Mouse (Mus musculus) liver, embryonic 15.5 days (tissue): ENCODE data around the gene Fasl. TPM values are rescaled to one million over a fixed set of nuclear protein-coding genes. Genes with fewer than 3 reads are reported as not detected.

Experiments used
- ATAC-seq: fragments of 200-750 bp; cut with Nextera tagmentation; 2 replicates; pipeline ENCODE4 v1.8.0; 2017; ENCODE audit warnings: moderate number of reproducible peaks, mild to moderate bottlenecking, moderate library complexity; ENCODE audit not compliant: insufficient read depth
- H3K27ac ChIP-seq: fragments of 300-500 bp; sonication (generic); replicated peaks from 2 replicates; pipeline ENCODE4 v1.5.1; 2015; ENCODE audit warnings: mild to moderate bottlenecking, inconsistent platforms
- H3K27me3 ChIP-seq: fragments of 300-500 bp; sonication (generic); 2 replicates; pipeline ENCODE4 v1.6.1; 2015; ENCODE audit warnings: mild to moderate bottlenecking, inconsistent platforms
- H3K36me3 ChIP-seq: fragments of 300-500 bp; sonication (generic); replicated peaks from 2 replicates; pipeline ENCODE4 v1.6.1; 2015; ENCODE audit warnings: moderate library complexity, mild to moderate bottlenecking, inconsistent platforms
- H3K4me1 ChIP-seq: fragments of 300-500 bp; sonication (generic); replicated peaks from 2 replicates; pipeline ENCODE4 v1.6.1; 2015; ENCODE audit warnings: inconsistent platforms
- H3K4me2 ChIP-seq: fragments of 300-500 bp; sonication (generic); 2 replicates; pipeline ENCODE4 v1.6.1; 2015; ENCODE audit warnings: moderate library complexity, mild to moderate bottlenecking, inconsistent platforms
- H3K4me3 ChIP-seq: fragments of 300-500 bp; sonication (generic); replicated peaks from 2 replicates; pipeline ENCODE4 v1.5.1; 2015; ENCODE audit warnings: mild to moderate bottlenecking, inconsistent platforms
- H3K9ac ChIP-seq: fragments of 300-500 bp; sonication (generic); 2 replicates; pipeline ENCODE4 v1.6.1; 2015; ENCODE audit warnings: moderate library complexity, mild to moderate bottlenecking, inconsistent platforms
- H3K9me3 ChIP-seq: fragments of 300-500 bp; sonication (generic); replicated peaks from 2 replicates; pipeline ENCODE4 v1.6.1; 2016; ENCODE audit warnings: inconsistent platforms
- WGBS: fragments of 180-500 bp; shearing (Covaris S2); methylation state at CpG from one replicate; pipeline ENCODE4 v1.1.7; 2015; ENCODE audit warnings: mixed read lengths; ENCODE audit not compliant: insufficient replicate concordance; 5-methylcytosine and 5-hydroxymethylcytosine counted together
- polyA plus RNA-seq: library from polyadenylated mRNA; unstranded; fragments of >200 nt; fragmentation: Nextera tagmentation; extraction: Ambion mirVana; gene quantifications from 2 replicates; pipeline ENCODE4 v1.2.1, GENCODE M21; 2015

Fasl gene
- 0.06 and 0.08 TPM in 2 replicates for polyA plus RNA-seq

DNA sequence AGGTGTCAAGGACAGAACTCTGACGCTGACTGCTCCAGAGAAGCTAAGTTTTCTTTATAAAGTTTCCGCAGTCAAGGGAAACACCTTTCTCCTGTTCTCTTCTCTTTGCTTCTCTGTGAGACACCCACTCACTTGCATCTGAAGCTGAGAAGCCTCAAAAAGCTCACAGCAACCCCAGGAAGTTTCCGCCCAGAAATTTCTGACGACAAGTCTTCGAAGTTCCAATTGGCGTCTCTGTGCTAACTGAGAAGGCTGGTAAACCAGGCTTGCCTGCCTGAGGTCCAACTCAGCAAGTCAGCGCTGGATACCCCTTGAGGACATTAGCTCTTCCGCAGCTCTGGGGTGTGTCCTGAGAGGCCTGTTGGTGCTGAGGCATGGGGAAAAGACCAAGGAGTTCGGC is at the start of gene Fasl:
Fasl (minus strand) TSS at position 157 of the 400 bp plus-strand sequence.
- H3K9ac ChIP-seq: no peak within 1 kb of the TSS
- H3K27ac ChIP-seq: no peak within 1 kb of the TSS
- no peak within 1 kb of the TSS for H3K4me3 ChIP-seq
- no peaks in the 10 kb centered on the region for H3K36me3 ChIP-seq
- WGBS: 73% methylated on average over 9 of the region's 9 CpGs
- no peak for ATAC-seq
- H3K27me3 ChIP-seq: peaks cover 5% of the 10 kb centered on the region; the same call in 1 of the 2 replicates
- H3K4me2 ChIP-seq: no peak within 1 kb of the TSS
- no peaks in the 10 kb centered on the region for H3K9me3 ChIP-seq
- peaks cover 43% of the 10 kb centered on the region for H3K4me1 ChIP-seq

DNA sequence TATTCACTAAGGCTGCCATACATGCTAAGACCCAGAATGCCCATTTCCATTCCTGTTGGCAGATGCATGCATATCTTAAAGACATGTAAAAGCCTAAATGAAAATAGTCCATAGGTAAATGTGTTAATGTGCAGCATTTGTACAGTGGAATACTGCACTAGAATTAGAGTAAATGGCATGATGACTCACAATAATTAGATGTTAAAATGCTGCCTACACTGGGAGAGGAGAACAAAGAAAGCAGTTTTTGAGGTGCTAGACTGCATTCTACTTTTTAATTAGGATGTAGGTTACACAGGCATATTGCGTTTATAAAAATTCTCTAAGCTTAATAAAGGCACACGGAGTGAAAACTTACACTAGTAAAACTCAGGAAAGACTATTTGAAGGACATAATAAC is 38.4 kb upstream of the Fasl start:
- 91% methylated on average over 2 of the region's 2 CpGs for WGBS
- H3K9me3 ChIP-seq: no peaks in the 10 kb centered on the region
- H3K4me3 ChIP-seq: no peak overlapping the region
- H3K27ac ChIP-seq: no peak overlapping the region
- no peak overlapping the region for H3K9ac ChIP-seq
- no peaks in the 10 kb centered on the region for H3K4me1 ChIP-seq
- H3K36me3 ChIP-seq: peaks cover 45% of the 10 kb centered on the region
- H3K4me2 ChIP-seq: no peak overlapping the region
- no peak for ATAC-seq
- H3K27me3 ChIP-seq: no peaks in the 10 kb centered on the region

DNA sequence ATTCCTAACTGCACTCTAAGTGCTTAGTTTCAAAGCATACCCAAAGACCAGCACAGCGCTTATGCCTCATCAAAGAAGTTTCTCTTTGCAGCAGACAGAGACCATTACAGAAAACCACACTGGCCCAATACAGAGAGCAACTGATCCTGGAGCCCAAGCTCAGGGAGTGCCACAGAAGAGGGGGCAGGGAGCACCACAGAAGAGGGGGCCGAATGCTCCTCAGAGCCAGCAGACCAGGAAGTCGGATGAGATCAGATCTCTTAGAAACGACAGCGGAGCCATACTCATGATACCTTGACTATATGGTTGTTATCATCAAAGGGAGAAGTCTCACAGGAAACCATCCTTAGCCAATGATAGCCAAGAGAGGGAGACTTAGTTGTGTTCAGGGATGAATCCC is 21.1 kb upstream of the Fasl start:
- ATAC-seq: no peak
- Histone ChIP-seq H3K4me3 (no peak overlapping the region), H3K27me3 (no peaks in the 10 kb centered on the region), H3K4me1 (peaks cover 5% of the 10 kb centered on the region; the same call in 1 of the 2 replicates), H3K27ac (no peak overlapping the region), H3K36me3 (no peaks in the 10 kb centered on the region), H3K9me3 (no peaks in the 10 kb centered on the region), H3K9ac (no peak overlapping the region), H3K4me2 (no peak overlapping the region)
- 58% methylated on average over 5 of the region's 5 CpGs for WGBS

DNA sequence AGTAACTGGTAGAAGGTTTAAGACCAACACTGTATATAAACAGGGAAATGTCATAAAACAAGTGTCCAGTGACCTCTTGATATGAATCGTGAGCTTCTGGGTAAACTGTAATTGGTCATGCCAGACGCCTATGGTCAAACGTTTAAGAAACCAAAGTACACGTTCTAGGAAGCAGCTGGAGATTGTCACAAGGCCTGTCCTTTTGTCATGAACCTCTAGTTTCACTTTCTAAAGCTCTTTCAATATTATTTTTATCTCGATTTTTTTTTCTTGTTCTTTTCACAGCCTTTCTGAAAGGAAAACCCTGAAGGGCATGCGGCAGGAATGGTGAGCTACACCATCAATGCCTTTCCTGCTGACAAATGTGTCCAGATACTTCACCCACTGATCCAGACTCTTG is 20.7 kb upstream of the Fasl start:
- ATAC-seq: no peak
- no peaks in the 10 kb centered on the region for H3K9me3 ChIP-seq
- no peak overlapping the region for H3K4me2 ChIP-seq
- H3K9ac ChIP-seq: no peak overlapping the region
- WGBS: 54% methylated on average over 6 of the region's 6 CpGs
- no peaks in the 10 kb centered on the region for H3K36me3 ChIP-seq
- no peaks in the 10 kb centered on the region for H3K27me3 ChIP-seq
- no peak overlapping the region for H3K4me3 ChIP-seq
- peaks cover 5% of the 10 kb centered on the region; the same call in 1 of the 2 replicates for H3K4me1 ChIP-seq
- no peak overlapping the region for H3K27ac ChIP-seq

DNA sequence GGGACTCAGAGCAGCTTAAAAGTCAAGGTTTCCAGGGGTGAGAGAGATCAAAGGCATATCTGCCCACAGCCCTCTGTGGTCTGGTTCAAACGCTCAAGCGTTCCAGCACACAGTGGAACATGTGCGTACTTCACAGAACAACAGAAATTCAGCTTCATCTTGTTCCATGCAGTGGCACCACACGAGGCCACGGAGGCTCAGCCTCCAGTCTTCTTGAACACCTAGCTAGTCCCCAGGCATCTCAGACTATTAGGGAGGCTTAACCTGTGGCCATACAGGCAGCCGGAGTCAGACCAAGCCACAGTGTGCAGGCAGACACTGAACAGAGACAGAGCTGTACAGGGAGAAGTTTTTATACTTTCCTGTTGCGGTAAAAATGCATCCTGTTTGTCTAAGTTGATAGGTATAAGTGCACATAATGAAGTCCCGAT is 16.3 kb upstream of the Fasl start:
- peaks cover 10% of the 10 kb centered on the region for H3K4me1 ChIP-seq
- WGBS: 65% methylated on average over 8 of the region's 8 CpGs
- ATAC-seq: no peak
- no peaks in the 10 kb centered on the region for H3K27me3 ChIP-seq
- no peaks in the 10 kb centered on the region for H3K36me3 ChIP-seq
- H3K4me2 ChIP-seq: no peak overlapping the region
- H3K9ac ChIP-seq: no peak overlapping the region
- no peak overlapping the region for H3K27ac ChIP-seq
- no peak overlapping the region for H3K4me3 ChIP-seq
- H3K9me3 ChIP-seq: no peaks in the 10 kb centered on the region

DNA sequence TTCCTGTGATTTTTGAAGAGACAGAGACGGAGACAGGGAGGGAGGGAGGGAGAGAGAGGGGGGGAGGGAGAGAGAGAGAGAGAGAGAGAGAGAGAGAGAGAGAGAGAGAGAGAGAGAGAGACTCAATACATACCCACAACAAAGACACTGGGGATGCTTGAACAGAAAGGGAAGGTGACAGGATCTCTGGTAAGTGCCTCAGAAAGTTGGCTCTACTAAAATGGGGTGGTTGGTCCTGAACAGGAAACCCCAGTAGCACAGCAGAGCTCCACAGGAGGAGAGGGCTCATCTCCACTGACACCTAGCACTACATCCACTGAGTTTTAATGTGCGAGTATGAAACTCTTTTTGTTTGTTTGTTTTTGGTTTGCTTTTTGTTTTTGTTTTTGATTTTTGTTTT is 13.0 kb upstream of the Fasl start:
- no peak overlapping the region for H3K4me2 ChIP-seq
- whole genome bisulfite sequencing: 77% methylated on average over 2 of the region's 2 CpGs
- H3K9me3 ChIP-seq: no peaks in the 10 kb centered on the region
- no peak overlapping the region for H3K27ac ChIP-seq
- no peaks in the 10 kb centered on the region for H3K36me3 ChIP-seq
- no peak for ATAC-seq
- no peak overlapping the region for H3K4me3 ChIP-seq
- peaks cover 10% of the 10 kb centered on the region for H3K4me1 ChIP-seq
- H3K27me3 ChIP-seq: no peaks in the 10 kb centered on the region
- H3K9ac ChIP-seq: no peak overlapping the region

DNA sequence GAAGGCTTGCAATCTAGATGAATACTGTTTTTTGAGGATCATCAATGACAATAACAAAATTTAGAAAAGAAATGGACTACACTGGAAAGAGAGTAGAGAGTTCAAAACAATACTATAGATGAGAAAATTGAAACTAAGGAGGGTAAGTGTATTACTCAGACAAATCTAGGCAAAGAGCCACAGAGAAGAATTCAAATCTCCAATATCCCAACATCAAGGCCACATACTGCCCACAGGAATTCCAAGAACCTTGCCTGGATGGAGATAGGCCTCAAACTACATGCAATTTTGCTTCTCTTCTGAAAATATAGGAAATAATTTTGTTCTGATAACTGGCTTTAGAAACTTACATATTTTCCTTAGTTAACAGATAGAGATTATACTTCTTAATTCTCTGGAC is 12.0 kb upstream of the Fasl start:
- Histone ChIP-seq H3K27me3 (no peaks in the 10 kb centered on the region), H3K4me3 (no peak overlapping the region), H3K27ac (no peak overlapping the region), H3K4me2 (no peak overlapping the region), H3K9me3 (no peaks in the 10 kb centered on the region), H3K4me1 (peaks cover 10% of the 10 kb centered on the region), H3K36me3 (no peaks in the 10 kb centered on the region), H3K9ac (no peak overlapping the region)
- no peak for ATAC-seq

DNA sequence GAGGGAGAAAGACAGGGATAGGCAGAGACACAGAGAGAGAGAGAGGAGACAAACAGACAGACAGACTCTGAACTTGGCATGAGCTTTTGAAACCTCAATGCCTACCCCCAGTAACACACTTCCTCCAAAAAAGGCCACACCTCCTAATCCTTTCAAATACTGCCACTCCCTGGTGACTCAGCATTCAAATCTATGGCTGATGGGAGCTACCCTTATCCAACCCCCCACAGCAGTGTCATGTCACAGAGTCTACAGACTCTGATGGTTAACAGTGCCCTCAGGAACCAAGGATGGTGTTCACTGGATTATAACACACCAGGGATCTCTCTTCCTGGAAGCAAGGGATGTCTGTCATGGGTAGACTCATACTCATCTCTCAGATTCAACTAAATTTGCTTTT is 11.5 kb upstream of the Fasl start:
- peak; percentile 79 for ATAC-seq
- H3K27me3 ChIP-seq: no peaks in the 10 kb centered on the region

DNA sequence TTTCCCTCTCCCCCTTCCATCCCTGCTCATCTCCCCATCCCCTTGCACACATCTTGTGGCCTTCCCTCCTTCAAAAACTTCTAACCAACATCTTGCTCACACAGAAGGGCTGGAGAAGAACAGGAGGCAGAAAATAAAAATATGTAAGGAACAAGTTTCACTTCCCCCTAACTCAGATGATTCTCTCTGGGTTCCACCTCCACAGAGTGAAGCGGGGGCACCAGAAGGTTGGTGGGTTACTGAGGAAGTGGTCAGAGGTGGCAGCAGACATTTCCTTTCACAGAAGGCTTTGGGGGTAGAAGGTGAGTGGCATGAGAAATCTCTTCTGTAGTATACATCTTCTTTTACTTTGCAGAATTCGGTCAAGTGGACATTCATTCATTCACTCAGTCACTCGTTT is 10.6 kb upstream of the Fasl start:
- 69% methylated on average over 3 of the region's 3 CpGs for WGBS
- H3K9me3 ChIP-seq: no peaks in the 10 kb centered on the region

More for the DNA sequence above, 11.5 kb upstream of the Fasl start:
- Histone ChIP-seq H3K9ac (no peak overlapping the region), H3K4me2 (no peak overlapping the region), H3K27ac (no peak overlapping the region), H3K4me1 (peaks cover 12% of the 10 kb centered on the region), H3K4me3 (no peak overlapping the region), H3K9me3 (no peaks in the 10 kb centered on the region), H3K36me3 (no peaks in the 10 kb centered on the region)

DNA sequence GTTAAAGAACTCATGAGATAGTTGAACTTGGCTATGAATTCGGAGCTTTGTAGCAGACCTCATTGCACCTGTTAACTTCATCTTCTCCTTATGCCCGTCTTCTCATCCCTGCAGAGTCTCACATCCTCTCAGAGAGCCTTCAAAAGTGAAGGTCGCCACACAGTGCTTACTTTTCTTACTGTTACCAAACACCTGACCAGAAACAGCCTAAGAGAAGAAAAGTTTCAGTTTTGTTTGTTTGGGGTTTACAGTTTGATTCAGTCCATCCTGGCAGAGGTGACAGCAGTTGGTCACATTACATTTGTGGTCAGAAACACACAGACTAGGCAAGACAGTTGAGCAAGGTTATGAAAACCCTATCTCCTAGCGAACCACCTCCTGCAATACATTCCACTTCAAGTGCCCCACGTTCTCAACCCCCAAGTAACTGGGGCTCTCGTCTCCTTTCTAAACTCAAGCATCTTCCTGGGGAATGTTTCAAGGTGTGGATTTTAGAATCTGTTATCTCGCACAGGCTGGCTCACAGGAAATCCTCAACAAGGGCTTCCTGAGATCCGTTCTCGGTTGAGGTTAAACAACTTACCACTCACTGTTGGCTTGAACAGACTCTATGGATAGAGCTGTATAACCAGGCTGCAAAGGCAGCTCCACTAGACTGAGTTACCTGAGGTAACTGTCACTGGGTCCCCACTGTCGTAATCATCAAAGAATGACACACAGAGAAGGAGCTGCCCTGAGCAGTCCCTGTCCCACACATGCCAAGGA is 6.3 kb upstream of the Fasl start:
- 28% methylated on average over 10 of the region's 10 CpGs for WGBS
- Histone ChIP-seq H3K9ac (no peak overlapping the region), H3K4me2 (no peak overlapping the region), H3K4me1 (peaks cover 56% of the 10 kb centered on the region), H3K27me3 (no peaks in the 10 kb centered on the region), H3K27ac (peak overlapping the region; percentile 25; the same call in 1 of the 2 replicates), H3K36me3 (no peaks in the 10 kb centered on the region), H3K9me3 (no peaks in the 10 kb centered on the region), H3K4me3 (no peak overlapping the region)
- no peak for ATAC-seq

More for the DNA sequence above, 10.6 kb upstream of the Fasl start:
- Histone ChIP-seq H3K4me2 (no peak overlapping the region), H3K4me1 (peaks cover 22% of the 10 kb centered on the region), H3K36me3 (no peaks in the 10 kb centered on the region), H3K9ac (no peak overlapping the region), H3K27ac (no peak overlapping the region), H3K27me3 (no peaks in the 10 kb centered on the region), H3K4me3 (no peak overlapping the region)
- ATAC-seq: no peak

DNA sequence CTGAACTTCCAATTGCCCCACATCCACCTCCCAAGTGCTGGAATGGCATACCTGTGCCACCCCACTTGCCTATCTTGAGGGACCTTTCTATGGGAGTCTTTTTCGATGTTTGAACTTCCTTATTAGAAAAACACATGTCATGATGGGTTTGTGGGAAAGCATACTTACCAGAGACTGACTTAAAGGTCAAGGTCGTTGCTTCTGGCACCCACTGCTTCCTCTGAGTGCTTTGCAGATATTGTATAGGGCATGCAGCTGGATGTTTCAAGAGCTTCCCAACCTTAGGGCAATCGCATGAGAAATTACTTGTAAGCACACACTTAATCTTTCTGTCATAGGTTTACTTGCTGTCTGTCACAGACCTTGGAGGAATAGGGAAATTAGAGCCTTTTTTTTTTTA is 5.0 kb upstream of the Fasl start:
- H3K9me3 ChIP-seq: no peaks in the 10 kb centered on the region
- 32% methylated on average over 3 of the region's 3 CpGs for WGBS
- no peaks in the 10 kb centered on the region for H3K36me3 ChIP-seq
- ATAC-seq: no peak
- peak overlapping the region; percentile 55 for H3K4me2 ChIP-seq
- no peak overlapping the region for H3K9ac ChIP-seq
- H3K27me3 ChIP-seq: no peaks in the 10 kb centered on the region
- H3K4me3 ChIP-seq: no peak overlapping the region
- peaks cover 60% of the 10 kb centered on the region for H3K4me1 ChIP-seq
- peak overlapping the region; percentile 88 for H3K27ac ChIP-seq

DNA sequence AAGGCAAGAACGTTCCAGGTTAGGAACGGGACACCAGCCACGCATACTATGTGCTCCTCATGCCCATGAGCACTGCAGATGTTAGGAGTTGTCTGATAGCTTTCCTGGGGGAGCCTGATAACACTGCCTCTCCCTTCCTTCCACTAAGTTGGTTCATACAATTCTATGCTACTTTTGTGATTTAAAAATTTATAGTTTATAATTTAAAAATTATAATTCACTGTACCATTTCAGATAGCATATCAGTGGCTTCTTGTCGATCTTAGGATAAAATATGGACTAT is 4.3 kb upstream of the Fasl start:
- Histone ChIP-seq H3K36me3 (no peaks in the 10 kb centered on the region), H3K9me3 (no peaks in the 10 kb centered on the region), H3K27me3 (no peaks in the 10 kb centered on the region), H3K4me1 (peaks cover 60% of the 10 kb centered on the region), H3K27ac (peak overlapping the region; percentile 88), H3K9ac (no peak overlapping the region), H3K4me3 (no peak overlapping the region), H3K4me2 (peak overlapping the region; percentile 55)
- ATAC-seq: peak; percentile 91
- WGBS: 30% methylated on average over 4 of the region's 4 CpGs
